Mouse (Mus musculus): ENCODE results near the gene B4galnt2.

DNA sequence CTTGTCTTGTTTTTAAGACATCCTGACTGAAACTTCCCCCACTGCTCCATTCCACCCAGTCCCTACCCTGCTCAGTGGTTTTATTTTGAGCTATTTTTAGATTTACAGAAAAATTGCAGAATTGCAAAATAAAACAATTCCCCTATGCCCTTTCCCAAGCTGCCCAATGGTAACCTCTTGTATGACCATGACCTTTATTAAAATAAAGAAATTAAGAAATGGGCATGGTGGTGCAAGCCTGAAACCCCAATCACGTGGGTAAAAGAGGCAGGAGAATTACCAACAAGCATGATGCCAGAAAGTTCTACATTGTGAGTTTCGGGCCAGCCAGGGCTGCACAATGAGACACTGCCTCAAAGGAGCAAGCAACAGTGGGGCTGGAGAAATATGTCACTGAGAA lies 63.8 kb downstream of the B4galnt2 start:
- TF ChIP-seq POLR2A (IDR thresholded peaks at IDR 0.05; ENCODE audit: borderline replicate concordance, control insufficient read depth, low read depth, low read length) (no peak), CTCF (IDR thresholded peaks at IDR 0.05; ENCODE audit: control insufficient read depth, insufficient read depth, low read length) (no peak)

Data from bone marrow, adult 2 months (tissue).